Mouse (Mus musculus): ENCODE measurements around the gene Vmn1r103.
"Not testable (repeated sequence)": the region's sequence is repeated elsewhere in the genome, so short reads cannot be mapped to it uniquely, and the experiment has no call there.

The Vmn1r103 gene

DNA sequence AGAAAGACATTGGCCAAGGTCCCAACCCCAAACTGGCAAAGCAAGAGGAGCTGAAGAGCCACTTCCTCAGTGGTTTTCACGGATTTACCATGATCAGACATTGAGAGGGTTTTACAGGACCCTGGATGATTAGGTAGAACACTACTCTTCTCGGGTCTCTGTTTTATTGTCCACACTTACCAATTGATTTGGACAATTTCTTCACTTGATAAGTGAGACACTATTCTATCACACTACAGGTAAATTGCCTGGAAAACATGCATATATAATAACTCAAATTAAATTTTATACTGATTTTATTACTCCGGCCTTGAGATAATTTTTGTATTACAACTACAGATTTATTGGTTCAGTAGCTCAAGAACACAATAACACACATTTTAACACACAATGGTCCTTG is at the start of gene Vmn1r103:
TSS of gene Vmn1r103 (minus strand) at position 101 of the 400 bp plus-strand sequence.
- DNase-seq, result not testable (repeated sequence)

DNA sequence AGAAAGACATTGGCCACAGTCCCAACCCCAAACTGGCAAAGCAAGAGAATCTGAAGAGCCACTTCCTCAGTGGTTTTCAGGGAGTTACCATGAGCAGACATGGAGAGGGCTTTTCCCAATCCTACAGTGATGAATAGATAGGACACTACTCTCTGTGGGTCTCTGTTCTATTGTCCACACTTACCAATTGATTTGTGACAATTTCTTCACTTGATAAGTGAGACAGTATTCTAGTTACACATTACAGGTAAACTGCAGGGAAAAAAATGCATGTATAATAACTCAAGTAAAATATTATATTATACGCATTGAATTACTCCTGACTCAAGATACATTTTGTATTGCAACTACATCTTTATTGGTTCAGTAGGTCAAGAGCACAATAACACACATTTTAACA is 35.3 kb upstream of the Vmn1r103 start, which contains the start of gene Gm5726:
TSS of gene Gm5726 (minus strand) at position 101 of the 400 bp plus-strand sequence.
- not testable (repeated sequence) for DNase-seq

DNA sequence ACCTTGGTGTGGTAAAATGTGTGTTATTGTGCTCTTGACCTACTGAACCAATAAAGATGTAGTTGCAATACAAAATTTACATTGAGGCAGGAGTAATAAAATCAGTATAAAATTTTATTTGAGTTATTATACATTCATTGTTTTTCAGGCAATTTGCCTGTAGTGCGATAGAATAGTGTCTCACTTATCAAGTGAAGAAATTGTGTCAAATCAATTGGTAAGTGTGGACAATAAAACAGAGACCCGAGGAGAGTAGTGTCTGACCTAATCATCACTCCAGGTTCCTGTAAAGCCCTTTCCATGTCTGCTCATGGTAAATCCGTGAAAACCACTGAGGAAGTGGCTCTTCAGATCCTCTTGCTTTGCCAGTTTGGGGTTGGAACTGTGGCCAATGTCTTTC is 23.2 kb upstream of the Vmn1r103 start, which contains the start of gene Vmn1r104:
TSS of gene Vmn1r104 (plus strand) at position 301 of the 400 bp plus-strand sequence.
- DNase-seq, result not testable (repeated sequence)

DNA sequence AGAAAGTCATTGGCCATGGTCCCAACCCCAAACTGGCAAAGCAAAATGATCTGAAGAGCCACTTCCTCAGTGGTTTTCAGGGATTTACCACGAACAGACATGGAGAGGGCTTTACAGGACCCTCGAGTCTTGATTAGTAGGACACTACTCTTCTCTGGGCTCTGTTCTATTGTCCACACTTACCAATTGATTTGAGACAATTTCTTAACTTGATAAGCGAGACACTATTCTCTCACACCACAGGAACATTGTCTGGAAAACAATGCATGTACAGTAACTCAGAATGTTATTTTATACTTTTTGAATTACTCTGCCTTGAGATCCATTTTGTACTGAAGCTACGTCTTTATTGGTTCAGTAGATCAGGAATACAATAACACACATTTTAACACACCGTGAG is 35.5 kb downstream of the Vmn1r103 start, which contains the start of gene Gm10670:
TSS of gene Gm10670 (minus strand) at position 101 of the 400 bp plus-strand sequence.
- not testable (repeated sequence) for DNase-seq
